Mouse (Mus musculus) neural tube, embryonic 12.5 days (tissue): ENCODE data around the gene BC049730. TPM values are rescaled to one million over a fixed set of nuclear protein-coding genes. Genes with fewer than 3 reads are reported as not detected.
"Not testable (repeated sequence)": the region's sequence is repeated elsewhere in the genome, so short reads cannot be mapped to it uniquely, and the experiment has no call there.

Experiments used
- ATAC-seq: fragments of 200-750 bp; cut with Nextera tagmentation; 2 replicates; pipeline ENCODE4 v1.8.0; 2017; ENCODE audit warnings: low read depth, mild to moderate bottlenecking, moderate TSS enrichment, moderate library complexity; ENCODE audit not compliant: low FRiP score
- H3K27ac ChIP-seq: fragments of 300-500 bp; sonication (generic); 2 replicates; pipeline ENCODE4 v1.5.1; 2016
- H3K27me3 ChIP-seq: fragments of 300-500 bp; sonication (generic); replicated peaks from 2 replicates; pipeline ENCODE4 v1.6.1; 2016; ENCODE audit warnings: mild to moderate bottlenecking
- H3K36me3 ChIP-seq: fragments of 300-500 bp; sonication (generic); 2 replicates; pipeline ENCODE4 v1.6.1; 2016; ENCODE audit warnings: mild to moderate bottlenecking
- H3K4me1 ChIP-seq: fragments of 300-500 bp; sonication (generic); 2 replicates; pipeline ENCODE4 v1.6.1; 2016
- H3K4me2 ChIP-seq: fragments of 300-500 bp; sonication (generic); replicated peaks from 2 replicates; pipeline ENCODE4 v1.6.1; 2016; ENCODE audit warnings: mild to moderate bottlenecking
- H3K4me3 ChIP-seq: fragments of 300-500 bp; sonication (generic); 2 replicates; pipeline ENCODE4 v1.5.1; 2016
- H3K9ac ChIP-seq: fragments of 300-500 bp; sonication (generic); 2 replicates; pipeline ENCODE4 v1.6.1; 2016; ENCODE audit warnings: mild to moderate bottlenecking
- H3K9me3 ChIP-seq: fragments of 300-500 bp; sonication (generic); 2 replicates; pipeline ENCODE4 v1.6.1; 2016; ENCODE audit warnings: mild to moderate bottlenecking
- WGBS: fragments of 180-500 bp; shearing (Covaris S2); methylation state at CpG from one replicate; pipeline ENCODE4 v1.1.7; 2016; 5-methylcytosine and 5-hydroxymethylcytosine counted together
- polyA plus RNA-seq: library from polyadenylated mRNA; unstranded; fragments of >200 nt; fragmentation: Nextera tagmentation; extraction: Ambion mirVana; gene quantifications from 2 replicates; pipeline ENCODE4 v1.2.1, GENCODE M21; 2016

The BC049730 gene
- polyA plus RNA-seq, result not detected in 2 replicates

DNA sequence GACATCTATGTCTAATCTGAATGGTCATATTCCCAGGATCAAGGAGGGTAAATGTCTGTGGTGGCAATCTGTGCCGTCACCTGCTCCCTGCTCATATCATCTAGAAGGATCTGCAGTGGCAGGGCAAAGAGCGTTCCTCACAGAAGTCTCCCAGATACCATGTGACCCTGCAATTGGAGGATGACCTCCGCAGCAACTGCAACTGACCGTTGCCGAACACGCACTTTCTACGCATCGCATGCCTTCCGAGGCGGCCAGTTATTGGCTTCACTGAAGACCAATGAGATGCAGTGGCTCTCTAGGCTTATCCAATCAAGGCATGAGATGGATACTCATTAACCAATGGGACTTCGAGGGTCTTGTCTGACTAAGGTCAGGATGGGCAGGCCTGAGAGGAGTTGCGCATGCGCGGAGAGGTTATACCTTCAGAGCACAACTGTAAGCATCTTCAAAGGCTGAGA is at the start of gene BC049730:
BC049730 (plus strand) TSS at position 411 of the 461 bp plus-strand sequence.
- Histone ChIP-seq H3K27me3 (no peaks in the 10 kb centered on the region), H3K9me3 (no peaks in the 10 kb centered on the region), H3K4me3 (no peak within 1 kb of the TSS), H3K9ac (no peak within 1 kb of the TSS), H3K4me2 (no peak within 1 kb of the TSS), H3K36me3 (no peaks in the 10 kb centered on the region), H3K4me1 (no peaks in the 10 kb centered on the region), H3K27ac (no peak within 1 kb of the TSS)
- WGBS, result 94% methylated on average over 14 of the region's 14 CpGs
- no peak for ATAC-seq

DNA sequence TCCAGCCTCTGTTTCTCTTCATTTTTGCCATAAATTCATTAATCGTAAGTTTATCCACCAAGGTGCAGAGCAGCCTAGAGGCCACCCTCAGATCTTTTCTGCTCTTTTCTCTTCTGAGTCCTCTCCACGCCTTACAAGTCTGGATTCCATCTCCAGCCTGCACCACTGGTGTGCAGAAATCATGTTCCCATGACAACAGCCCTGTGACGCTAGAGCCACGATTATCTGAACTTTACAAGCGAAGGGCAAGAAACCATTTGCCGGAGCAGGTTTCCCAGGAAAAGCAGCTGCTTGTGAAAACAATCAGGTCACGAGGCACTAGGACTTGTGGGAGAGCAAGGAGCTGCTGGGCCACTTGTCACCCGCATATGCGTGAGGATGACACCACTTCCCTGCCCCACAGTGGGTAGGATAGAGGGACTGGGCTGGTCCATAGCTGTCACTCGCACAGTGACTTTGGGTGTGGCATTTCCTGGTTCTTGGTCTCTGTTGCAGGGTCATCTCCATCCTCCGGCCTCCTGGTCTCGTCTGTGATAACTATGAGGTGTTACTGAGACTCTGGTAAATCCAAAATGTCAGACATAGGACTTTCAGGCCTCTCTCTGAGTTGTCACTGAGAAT is 49.2 kb upstream of the BC049730 start:
- Histone ChIP-seq H3K27ac (no peak overlapping the region), H3K4me2 (no peak overlapping the region), H3K36me3 (no peaks in the 10 kb centered on the region), H3K4me1 (no peaks in the 10 kb centered on the region), H3K4me3 (no peak overlapping the region), H3K9ac (no peak overlapping the region; the same call in 1 of the 2 replicates), H3K27me3 (no peaks in the 10 kb centered on the region), H3K9me3 (no peaks in the 10 kb centered on the region)
- WGBS, result 71% methylated on average over 12 of the region's 12 CpGs
- ATAC-seq, result no peak

DNA sequence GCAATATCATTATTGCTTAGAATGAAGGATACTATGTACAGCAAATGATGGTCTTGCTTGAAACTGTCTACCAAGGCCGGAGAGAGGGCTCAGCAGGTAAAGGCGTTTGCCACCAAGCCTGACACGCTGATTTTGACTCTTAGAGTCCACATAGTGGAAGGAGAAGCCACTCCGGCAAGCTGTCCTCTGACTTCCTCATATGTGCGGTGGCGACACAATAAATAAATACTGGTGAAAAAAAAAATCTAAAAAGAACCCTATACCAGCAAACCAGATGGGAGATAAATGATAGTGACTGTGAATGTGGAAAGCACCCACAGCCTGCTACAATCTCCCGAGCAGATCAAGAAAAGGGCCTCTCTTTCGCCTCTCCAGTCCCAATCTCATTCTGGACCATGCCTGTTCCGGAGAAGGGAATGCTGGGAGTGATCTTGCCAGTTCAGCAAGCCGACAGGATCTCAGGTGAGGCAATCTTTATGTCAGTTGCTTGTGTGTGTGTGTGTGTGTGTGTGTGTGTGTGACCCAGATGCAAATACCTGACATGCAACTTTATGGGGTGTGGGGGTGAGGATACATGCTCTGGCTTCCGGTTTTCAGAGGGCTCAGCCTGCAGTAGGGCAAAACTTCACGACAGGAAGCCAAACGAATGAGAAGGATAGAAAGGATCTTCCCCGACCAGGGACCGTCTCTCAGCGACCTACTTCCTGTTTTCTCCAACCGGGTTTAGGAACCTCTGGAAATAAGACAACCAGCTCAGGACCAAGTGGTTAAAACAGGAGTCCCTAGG is 47.7 kb upstream of the BC049730 start:
- Histone ChIP-seq H3K9ac (no peak overlapping the region), H3K27me3 (no peaks in the 10 kb centered on the region), H3K9me3 (no peaks in the 10 kb centered on the region), H3K4me1 (no peaks in the 10 kb centered on the region), H3K27ac (no peak overlapping the region), H3K4me3 (no peak overlapping the region), H3K4me2 (no peak overlapping the region), H3K36me3 (no peaks in the 10 kb centered on the region)
- WGBS, result 72% methylated on average over 17 of the region's 17 CpGs
- no peak for ATAC-seq

DNA sequence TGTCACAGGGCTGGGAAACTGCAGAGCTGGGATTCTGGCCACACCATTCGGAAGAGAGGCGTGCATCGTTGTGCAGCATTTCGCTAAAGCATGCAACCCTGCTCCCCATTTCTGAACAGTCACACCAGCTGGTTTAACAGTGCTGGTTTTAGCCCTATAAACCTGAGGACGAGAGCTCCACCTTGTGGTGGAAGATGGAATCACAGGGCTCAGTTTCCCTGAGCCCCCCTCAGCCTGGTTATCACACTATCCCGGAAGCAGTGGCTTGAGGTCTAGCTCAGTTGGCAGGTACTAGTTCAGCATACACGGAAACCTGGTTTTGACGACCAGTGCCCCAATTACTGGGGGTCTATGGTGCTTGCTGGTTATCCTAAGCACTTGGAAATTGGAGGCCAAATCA is 46.5 kb upstream of the BC049730 start:
- Histone ChIP-seq H3K9ac (no peak overlapping the region), H3K9me3 (no peaks in the 10 kb centered on the region), H3K36me3 (no peaks in the 10 kb centered on the region), H3K4me3 (no peak overlapping the region), H3K27ac (no peak overlapping the region), H3K4me1 (no peaks in the 10 kb centered on the region), H3K4me2 (no peak overlapping the region), H3K27me3 (no peaks in the 10 kb centered on the region)
- 0 out of 2 replicates have a peak, but pooled peaks have one; percentile 33 for ATAC-seq
- WGBS, result 17% methylated on average over 8 of the region's 8 CpGs

DNA sequence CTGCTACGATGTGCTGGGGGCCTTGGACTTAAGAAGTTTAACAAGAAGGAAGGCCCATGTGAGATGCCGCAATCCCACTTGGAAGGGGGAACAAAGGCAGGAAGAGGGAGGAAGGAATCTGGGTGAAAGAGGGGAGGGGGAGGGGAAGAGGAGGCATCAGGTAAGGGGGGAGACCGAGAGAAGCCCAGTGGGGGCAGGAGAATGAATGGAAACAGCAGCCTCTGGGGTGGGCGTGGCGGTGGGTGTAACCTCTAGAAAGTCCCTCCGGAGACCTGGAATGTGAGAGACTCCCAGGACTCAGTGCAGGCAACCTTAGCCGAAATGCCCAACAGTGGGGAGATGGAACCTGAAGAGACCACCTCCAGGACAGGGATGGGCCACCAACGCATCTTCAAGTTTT is 44.7 kb upstream of the BC049730 start:
- no peak overlapping the region for H3K4me3 ChIP-seq
- H3K9ac ChIP-seq, result no peak overlapping the region
- no peaks in the 10 kb centered on the region for H3K9me3 ChIP-seq
- no peak overlapping the region for H3K4me2 ChIP-seq
- H3K27me3 ChIP-seq, result no peaks in the 10 kb centered on the region
- ATAC-seq, result no peak
- H3K4me1 ChIP-seq, result no peaks in the 10 kb centered on the region
- H3K36me3 ChIP-seq, result no peaks in the 10 kb centered on the region
- WGBS, result 48% methylated on average over 8 of the region's 8 CpGs
- H3K27ac ChIP-seq, result no peak overlapping the region

DNA sequence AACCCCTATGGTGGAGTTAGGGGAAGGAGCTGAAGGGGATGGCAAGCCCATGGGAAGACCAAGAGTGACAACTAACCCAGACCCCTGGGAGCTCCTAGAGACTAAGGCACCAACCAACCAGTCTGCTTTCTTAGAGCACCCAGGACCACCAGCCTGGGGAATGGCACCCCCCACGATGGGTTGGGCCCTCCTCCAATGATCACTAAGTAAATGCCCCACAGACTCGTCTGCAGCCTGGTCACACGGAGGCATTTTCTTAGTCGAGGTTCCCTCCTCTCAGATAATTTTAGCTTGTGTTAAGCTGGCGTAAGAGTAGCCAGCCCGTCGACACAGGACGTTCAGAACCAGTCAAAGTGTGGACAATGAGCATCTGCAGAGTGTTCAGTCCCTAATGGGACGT is 44.1 kb upstream of the BC049730 start:
- WGBS, result 78% methylated on average over 9 of the region's 9 CpGs
- Histone ChIP-seq H3K4me1 (no peaks in the 10 kb centered on the region), H3K4me2 (no peak overlapping the region), H3K9me3 (no peaks in the 10 kb centered on the region), H3K9ac (no peak overlapping the region), H3K27ac (no peak overlapping the region), H3K36me3 (no peaks in the 10 kb centered on the region), H3K27me3 (no peaks in the 10 kb centered on the region), H3K4me3 (no peak overlapping the region)
- no peak for ATAC-seq

DNA sequence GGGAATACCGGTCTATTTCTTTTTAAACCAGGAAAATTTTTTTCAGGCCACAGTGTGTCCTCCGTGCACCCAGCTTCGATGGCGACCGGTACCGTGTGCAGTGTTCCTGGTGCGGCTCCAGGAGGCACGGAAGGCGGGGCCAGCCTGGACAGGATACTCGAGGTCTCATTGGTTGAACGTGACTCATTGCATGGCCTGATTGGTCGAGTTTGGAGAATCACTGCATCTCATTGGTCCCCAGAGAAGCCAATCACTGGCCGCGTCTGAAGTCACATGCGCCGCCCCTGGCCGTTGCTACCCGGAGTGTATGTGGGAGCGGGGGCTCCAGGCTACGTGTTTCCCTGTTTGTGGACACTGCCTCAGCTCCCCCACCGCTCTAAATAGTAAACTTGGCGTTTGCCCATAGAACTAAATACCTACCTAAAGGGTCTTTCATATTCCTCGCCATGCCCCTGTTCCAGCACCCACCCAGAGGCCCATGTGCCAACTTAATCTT is 37.0 kb upstream of the BC049730 start:
- H3K9ac ChIP-seq, result no peak overlapping the region
- no peak for ATAC-seq
- no peaks in the 10 kb centered on the region for H3K36me3 ChIP-seq
- H3K4me2 ChIP-seq, result no peak overlapping the region
- no peak overlapping the region for H3K4me3 ChIP-seq
- no peaks in the 10 kb centered on the region for H3K9me3 ChIP-seq
- 92% methylated on average over 23 of the region's 23 CpGs for WGBS
- H3K4me1 ChIP-seq, result no peaks in the 10 kb centered on the region
- no peak overlapping the region for H3K27ac ChIP-seq
- no peaks in the 10 kb centered on the region for H3K27me3 ChIP-seq

DNA sequence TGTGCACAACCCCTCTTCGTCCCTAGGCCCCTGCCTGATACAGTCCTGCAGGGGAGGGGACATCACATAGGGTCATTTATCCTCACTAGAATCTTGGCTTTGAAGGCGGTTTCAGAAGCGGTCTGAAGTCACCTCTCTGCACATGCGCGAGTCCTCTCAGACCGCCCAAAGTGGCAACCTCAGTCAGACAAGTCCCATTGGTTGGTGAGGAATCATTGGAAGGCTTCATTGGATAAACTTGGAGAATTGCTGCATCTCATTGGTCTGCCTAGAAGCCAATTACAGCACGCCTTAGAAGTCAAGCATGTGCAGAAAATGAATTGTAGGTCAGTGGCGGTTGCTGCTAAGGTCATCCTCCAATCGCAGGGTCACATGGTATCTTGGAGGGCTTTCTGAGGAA is 32.5 kb upstream of the BC049730 start, which contains the start of gene Tex101:
Tex101 (minus strand) TSS at position 101 of the 400 bp plus-strand sequence.
- Histone ChIP-seq H3K9ac (no peak within 1 kb of the TSS), H3K4me1 (no peaks in the 10 kb centered on the region), H3K4me3 (no peak within 1 kb of the TSS), H3K27ac (no peak within 1 kb of the TSS), H3K36me3 (no peaks in the 10 kb centered on the region), H3K9me3 (no peaks in the 10 kb centered on the region), H3K4me2 (no peak within 1 kb of the TSS), H3K27me3 (no peaks in the 10 kb centered on the region)
- WGBS, result 92% methylated on average over 9 of the region's 9 CpGs
- no peak for ATAC-seq

DNA sequence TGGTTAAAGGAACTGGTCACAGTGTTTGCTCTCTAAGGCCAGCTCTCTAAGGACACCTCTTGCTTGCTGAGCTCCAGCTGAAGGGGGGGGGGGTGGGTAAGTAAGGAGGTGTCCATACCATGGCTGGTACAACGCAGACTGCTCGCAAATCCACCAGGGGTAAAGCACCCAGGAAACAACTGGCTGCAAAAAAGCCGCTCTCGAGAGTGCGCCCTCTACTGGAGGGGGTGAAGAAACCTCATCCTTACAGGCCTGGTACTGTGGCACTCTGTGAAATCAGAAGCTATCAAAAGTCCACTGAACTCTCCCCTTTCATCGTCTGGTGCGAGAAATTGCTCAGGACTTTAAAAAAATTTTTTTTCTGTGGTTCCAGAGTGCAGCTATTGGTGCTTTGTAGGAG is 24.9 kb upstream of the BC049730 start:
- 76% methylated on average over 7 of the region's 7 CpGs for WGBS
- ATAC-seq, result not testable (repeated sequence)

DNA sequence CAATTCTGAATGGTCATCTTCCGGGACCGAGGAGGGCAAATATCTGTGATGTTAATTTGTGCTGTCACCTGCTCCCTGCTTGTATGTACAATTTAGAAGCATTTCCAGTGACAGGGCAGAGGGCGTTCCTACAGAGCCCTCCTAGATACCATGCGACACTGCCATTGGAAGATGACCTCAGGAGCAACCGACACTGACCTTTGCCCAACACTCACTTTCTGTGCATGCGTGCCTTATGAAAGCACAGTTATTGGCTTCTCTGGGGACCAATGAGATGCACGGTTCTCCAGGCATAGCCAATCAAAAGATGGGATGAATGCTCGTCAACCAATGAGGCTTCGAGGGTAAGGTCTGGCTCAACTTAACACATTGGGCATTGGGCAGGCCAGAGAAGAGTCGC is 21.5 kb upstream of the BC049730 start:
- not testable (repeated sequence) for H3K4me2 ChIP-seq, H3K9ac ChIP-seq, H3K4me3 ChIP-seq, H3K27ac ChIP-seq, ATAC-seq, H3K27me3 ChIP-seq, H3K4me1 ChIP-seq, H3K9me3 ChIP-seq, H3K36me3 ChIP-seq
- WGBS, result 93% methylated on average over 10 of the region's 10 CpGs

More for the DNA sequence above, 24.9 kb upstream of the BC049730 start:
- not testable (repeated sequence) for H3K9me3 ChIP-seq, H3K27ac ChIP-seq, H3K9ac ChIP-seq, H3K4me1 ChIP-seq, H3K4me3 ChIP-seq, H3K4me2 ChIP-seq, H3K27me3 ChIP-seq, H3K36me3 ChIP-seq

DNA sequence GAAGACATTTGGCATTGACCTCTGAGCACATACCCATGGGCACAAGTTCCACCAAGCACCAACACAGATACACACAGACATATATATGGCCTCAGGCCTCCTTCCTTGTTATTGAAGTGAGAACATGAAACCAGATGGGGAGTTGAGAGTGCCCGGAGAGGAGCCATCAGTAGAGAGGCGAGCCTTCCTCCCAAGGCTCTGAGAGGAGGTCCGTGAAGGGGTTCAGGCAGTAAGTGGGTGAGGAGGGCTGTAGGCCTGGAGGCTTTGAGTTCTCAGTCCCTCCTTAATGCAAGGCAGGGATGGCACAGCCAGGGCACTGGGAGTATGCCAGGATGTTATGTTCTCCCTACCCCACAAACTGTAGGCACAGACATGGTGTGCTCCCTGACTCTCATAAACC is 16.3 kb upstream of the BC049730 start:
- not testable (repeated sequence) for H3K36me3 ChIP-seq, H3K4me2 ChIP-seq, H3K9me3 ChIP-seq, H3K4me1 ChIP-seq, ATAC-seq, H3K4me3 ChIP-seq, H3K9ac ChIP-seq, H3K27me3 ChIP-seq, H3K27ac ChIP-seq
- WGBS, result 83% methylated on average over 3 of the region's 3 CpGs

DNA sequence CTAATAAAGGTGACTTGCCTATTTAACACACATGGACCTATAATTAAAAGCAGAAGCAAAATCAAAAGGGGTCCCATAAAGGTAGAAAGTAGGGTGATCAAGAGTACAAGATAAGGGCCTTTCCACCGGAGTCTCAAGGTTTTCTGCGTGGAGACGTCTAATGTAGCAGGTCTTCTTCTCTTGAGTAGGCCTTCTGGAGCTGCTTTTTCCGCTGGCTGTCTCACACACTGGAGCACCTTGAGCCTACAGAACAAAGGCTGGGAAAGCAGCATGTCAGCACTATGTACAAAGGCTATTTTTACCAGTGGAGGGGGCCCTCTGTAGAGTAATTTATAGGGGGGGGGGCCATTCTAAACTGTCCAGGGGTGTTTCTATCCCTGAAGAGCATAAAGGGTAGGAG is 11.2 kb upstream of the BC049730 start:
- WGBS, result 94% methylated on average over 4 of the region's 4 CpGs
- not testable (repeated sequence) for H3K4me3 ChIP-seq, H3K4me1 ChIP-seq, H3K9me3 ChIP-seq, H3K9ac ChIP-seq, H3K27ac ChIP-seq, H3K27me3 ChIP-seq, H3K4me2 ChIP-seq, ATAC-seq, H3K36me3 ChIP-seq
